Mouse (Mus musculus) embryonic fibroblast, embryonic 13.5 days (primary cell): Measurements from ENCODE around the gene Smarca4.

Experiments used
- CTCF ChIP-seq: IDR thresholded peaks from 2 replicates; pipeline ENCODE4 v1.5.1; 2011; ENCODE audit warnings: mild to moderate bottlenecking, control low read depth, low read length, moderate library complexity, borderline replicate concordance; ENCODE audit not compliant: insufficient read depth
- POLR2A ChIP-seq: IDR thresholded peaks from 2 replicates; pipeline ENCODE4 v1.6.1; 2011; ENCODE audit warnings: low read depth, mild to moderate bottlenecking, control low read depth, low read length, moderate library complexity

- TF ChIP-seq POLR2A (no peak), CTCF (no peak)
These were observed 110.4 kb downstream of the Smarca4 start for GRCm38 (mm10) chr9:21726218-21726975.
